Mouse (Mus musculus): ENCODE measurements around the gene Vamp3.

- TF ChIP-seq POLR2A (IDR thresholded peaks at IDR 0.05; ENCODE audit: extremely low read depth, insufficient read depth, low read length) = no peak
- no peak for TF ChIP-seq CTCF (IDR thresholded peaks at IDR 0.05; ENCODE audit: extremely low read depth, insufficient read depth, low read length)
Observed at GRCm38 (mm10) chr4:151046524-151046923, 11.2 kb downstream of the Vamp3 start.

Measured in cortical plate, adult 2 months (tissue).